Mouse (Mus musculus) intestine, postnatal 0 days (tissue): ENCODE measurements at regions not wholly inside any gene's neighbourhood (a gene's known extent, or its start where the extent isn't known, plus 50 kb on each side); places are given as distances from the start of the nearest gene placed in this dataset.
A peak's percentile ranks its signal among the peaks of the same experiment; 100 is the strongest.

ENCODE experiments used
- ATAC-seq: fragments of 200-750 bp; cut with Nextera tagmentation; 2 replicates; pipeline ENCODE4 v1.8.0; 2017; ENCODE audit warnings: mild to moderate bottlenecking, moderate TSS enrichment, moderate library complexity
- H3K27ac ChIP-seq: fragments of 300-500 bp; sonication (generic); 2 replicates; pipeline ENCODE4 v1.5.1; 2014; ENCODE audit warnings: mild to moderate bottlenecking, low read depth, low read length, moderate library complexity
- H3K27me3 ChIP-seq: fragments of 300-500 bp; sonication (generic); replicated peaks from 2 replicates; pipeline ENCODE4 v1.6.1; 2014; ENCODE audit warnings: low read length, mixed read lengths; ENCODE audit not compliant: control insufficient read depth, insufficient read depth
- H3K36me3 ChIP-seq: fragments of 300-500 bp; sonication (generic); 2 replicates; pipeline ENCODE4 v1.6.1; 2014; ENCODE audit warnings: mild to moderate bottlenecking, moderate library complexity; ENCODE audit not compliant: control insufficient read depth, insufficient read depth
- H3K4me1 ChIP-seq: fragments of 300-500 bp; sonication (generic); replicated peaks from 2 replicates; pipeline ENCODE4 v1.6.1; 2014; ENCODE audit warnings: antibody characterized with exemption, low read length, mixed read lengths; ENCODE audit not compliant: control insufficient read depth, insufficient read depth
- H3K4me2 ChIP-seq: fragments of 300-500 bp; sonication (generic); replicated peaks from 2 replicates; pipeline ENCODE4 v1.6.1; 2014; ENCODE audit warnings: low read depth, mild to moderate bottlenecking, moderate library complexity
- H3K4me3 ChIP-seq: fragments of 300-500 bp; sonication (generic); 2 replicates; pipeline ENCODE4 v1.5.1; 2014; ENCODE audit warnings: low read depth, low read length
- H3K9ac ChIP-seq: fragments of 300-500 bp; sonication (generic); 2 replicates; pipeline ENCODE4 v1.6.1; 2014; ENCODE audit warnings: mild to moderate bottlenecking, low read depth, low read length
- H3K9me3 ChIP-seq: fragments of 300-500 bp; sonication (generic); 2 replicates; pipeline ENCODE4 v1.6.1; 2016; ENCODE audit warnings: mixed run types; ENCODE audit not compliant: control insufficient read depth
- CTCF ChIP-seq: sonication (generic); IDR thresholded peaks from 2 replicates; pipeline ENCODE4 v1.5.1; 2016; ENCODE audit warnings: low read depth, mild to moderate bottlenecking, control low read depth, antibody characterized with exemption, moderate library complexity
- WGBS: fragments of 180-500 bp; shearing (Covaris S2); extraction: QIAGEN DNeasy Blood & Tissue Kit; methylation state at CpG from one replicate; pipeline ENCODE4 v1.1.7; 2014; 5-methylcytosine and 5-hydroxymethylcytosine counted together

DNA sequence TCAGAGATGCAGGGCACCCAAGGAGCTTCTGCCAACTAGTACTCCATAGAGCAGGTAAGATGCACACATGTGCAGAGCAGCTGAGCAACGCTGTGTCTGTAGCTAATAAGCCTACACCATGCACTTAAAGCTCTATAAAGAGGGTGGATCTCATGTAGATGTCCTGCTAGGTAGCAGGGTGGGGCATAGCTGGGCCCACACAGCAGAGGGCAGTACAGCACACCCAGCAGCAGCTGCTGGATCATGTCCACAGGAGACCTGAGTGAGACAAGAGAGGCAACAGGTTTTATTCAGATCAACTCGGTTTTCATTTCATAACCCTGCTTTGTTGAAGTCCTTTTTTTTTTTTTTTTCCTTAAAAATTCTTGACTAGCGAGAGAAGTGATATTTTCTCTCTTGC is 151.5 kb upstream of the Gm10181 start:
- H3K4me1 ChIP-seq = no peaks in the 10 kb centered on the region
- no peak overlapping the region for H3K9ac ChIP-seq
- WGBS = 62% methylated on average over 3 of the region's 3 CpGs
- no peaks in the 10 kb centered on the region for H3K27me3 ChIP-seq
- no peak overlapping the region for H3K4me2 ChIP-seq
- no peaks in the 10 kb centered on the region for H3K9me3 ChIP-seq
- TF ChIP-seq CTCF = peak; percentile 60
- no peak for ATAC-seq
- H3K4me3 ChIP-seq = no peak overlapping the region
- H3K27ac ChIP-seq = no peak overlapping the region
- no peaks in the 10 kb centered on the region for H3K36me3 ChIP-seq

DNA sequence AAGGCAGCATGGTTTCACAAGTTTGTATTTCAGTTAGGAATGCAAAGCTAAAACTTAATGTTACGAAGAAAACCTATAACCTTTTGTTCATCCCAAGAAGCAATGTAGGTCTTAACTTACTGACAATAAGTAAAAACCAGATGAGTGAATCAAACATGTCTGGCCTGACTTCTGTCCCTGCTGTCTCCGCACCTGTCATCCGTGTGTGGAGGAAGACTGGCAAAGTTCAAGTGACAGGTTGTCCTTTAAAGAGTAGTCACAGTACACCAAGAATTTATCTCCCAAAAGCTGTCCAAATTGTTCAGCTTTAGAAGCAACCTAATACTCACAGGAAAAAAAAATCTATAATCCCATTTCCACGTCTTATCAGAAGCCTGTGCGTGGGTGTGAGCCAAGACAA is 146.3 kb upstream of the Gm10181 start:
- no peak for ATAC-seq
- Histone ChIP-seq H3K4me1 (no peaks in the 10 kb centered on the region), H3K9me3 (no peaks in the 10 kb centered on the region), H3K4me2 (no peak overlapping the region), H3K36me3 (no peaks in the 10 kb centered on the region), H3K4me3 (no peak overlapping the region), H3K27ac (no peak overlapping the region), H3K9ac (no peak overlapping the region), H3K27me3 (no peaks in the 10 kb centered on the region)
- WGBS = 73% methylated on average over 5 of the region's 5 CpGs
- no peak for TF ChIP-seq CTCF

DNA sequence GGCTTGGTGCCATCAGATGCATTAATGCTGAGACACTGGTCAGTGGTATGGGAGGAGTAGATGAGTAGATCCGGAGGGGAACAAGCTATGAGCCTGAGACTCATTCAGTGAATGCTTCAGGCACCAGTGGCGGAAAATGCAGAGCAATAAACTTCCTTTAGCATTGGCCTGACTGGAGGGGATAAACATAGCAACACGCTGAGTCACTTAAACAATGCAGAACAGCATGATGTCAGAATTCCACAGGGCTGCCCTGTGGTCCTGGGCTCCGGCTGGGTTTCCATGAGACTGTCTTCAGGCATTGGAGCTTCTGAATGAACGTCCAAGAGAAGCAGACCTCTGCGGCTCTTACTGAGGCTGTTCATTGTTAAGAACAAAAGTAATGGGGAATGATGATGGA is 145.4 kb upstream of the Gm10181 start:
- Histone ChIP-seq H3K36me3 (no peaks in the 10 kb centered on the region), H3K27me3 (no peaks in the 10 kb centered on the region), H3K27ac (no peak overlapping the region), H3K4me2 (no peak overlapping the region), H3K4me1 (no peaks in the 10 kb centered on the region), H3K9me3 (no peaks in the 10 kb centered on the region), H3K4me3 (no peak overlapping the region), H3K9ac (no peak overlapping the region)
- WGBS = 28% methylated on average over 6 of the region's 6 CpGs
- no peak for TF ChIP-seq CTCF
- ATAC-seq = no peak

DNA sequence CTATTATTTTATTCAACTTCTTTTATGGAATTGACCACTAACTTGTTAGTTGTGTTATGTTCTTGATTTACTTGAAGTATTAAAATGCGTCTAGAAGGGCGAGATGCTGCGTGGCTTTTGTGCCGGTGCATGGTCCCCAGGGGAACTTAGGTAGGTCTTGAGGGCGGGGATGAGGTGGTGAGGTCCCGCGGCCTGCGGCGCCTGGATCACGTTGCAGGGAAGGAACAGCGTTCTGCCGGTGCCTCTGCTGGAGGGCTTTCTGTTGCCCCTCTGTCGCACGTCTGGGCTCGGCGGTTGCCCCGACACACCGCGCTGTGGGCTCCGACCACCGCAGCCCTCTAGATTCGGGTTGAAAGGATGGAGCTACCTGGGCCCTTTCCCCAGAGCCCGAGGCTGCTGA is 136.7 kb upstream of the Gm10181 start:
- no peaks in the 10 kb centered on the region for H3K36me3 ChIP-seq
- no peaks in the 10 kb centered on the region for H3K9me3 ChIP-seq
- ATAC-seq = no peak
- no peaks in the 10 kb centered on the region for H3K4me1 ChIP-seq
- H3K4me3 ChIP-seq = no peak overlapping the region
- H3K27ac ChIP-seq = no peak overlapping the region
- no peak overlapping the region for H3K4me2 ChIP-seq
- H3K27me3 ChIP-seq = no peaks in the 10 kb centered on the region
- no peak for TF ChIP-seq CTCF
- H3K9ac ChIP-seq = no peak overlapping the region
- WGBS = 36% methylated on average over 23 of the region's 23 CpGs

DNA sequence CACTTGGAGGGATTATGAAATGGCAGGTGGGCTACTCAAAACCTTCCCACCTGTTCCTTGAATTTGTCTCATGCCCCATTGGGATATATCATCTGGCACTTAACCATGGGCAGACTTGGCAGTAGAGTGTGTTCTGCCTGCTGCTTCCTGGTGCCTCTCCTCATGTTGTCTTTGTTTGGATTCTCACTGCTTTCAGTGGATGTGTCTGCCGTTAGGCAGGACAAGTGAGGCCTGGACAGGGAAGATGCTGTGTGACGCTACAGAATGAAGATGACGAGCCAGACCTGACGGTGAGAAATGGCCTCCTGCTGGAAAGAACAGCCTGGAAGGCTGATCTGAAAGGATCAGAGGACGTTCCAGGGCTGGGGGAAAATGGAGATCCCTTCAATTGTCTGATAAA is 133.6 kb upstream of the Gm10181 start:
- Histone ChIP-seq H3K4me1 (no peaks in the 10 kb centered on the region), H3K9me3 (no peaks in the 10 kb centered on the region), H3K9ac (no peak overlapping the region), H3K4me3 (no peak overlapping the region), H3K36me3 (no peaks in the 10 kb centered on the region), H3K27ac (no peak overlapping the region), H3K27me3 (no peaks in the 10 kb centered on the region), H3K4me2 (no peak overlapping the region)
- no peak for TF ChIP-seq CTCF
- 71% methylated on average over 5 of the region's 5 CpGs for WGBS
- ATAC-seq = no peak

DNA sequence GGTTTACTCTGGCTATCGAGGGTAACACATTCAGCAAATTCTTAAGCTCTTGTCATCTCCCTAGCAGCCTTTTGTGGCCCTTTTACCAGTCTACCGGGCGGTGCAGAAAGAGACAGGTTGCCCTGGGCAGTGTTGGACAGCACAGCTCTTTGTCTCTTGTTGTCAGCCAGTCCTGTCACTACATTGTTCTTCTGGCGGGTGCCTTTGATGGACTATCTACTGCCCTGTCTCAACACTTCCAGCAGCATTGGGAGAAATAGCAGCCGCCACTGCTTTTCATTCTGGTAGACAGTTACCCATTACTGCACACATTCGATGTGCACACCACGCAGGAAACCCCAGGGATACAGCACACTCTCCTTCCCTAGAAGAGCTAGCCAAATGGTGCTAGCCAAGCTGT is 132.7 kb upstream of the Gm10181 start:
- ATAC-seq = no peak
- Histone ChIP-seq H3K27me3 (no peaks in the 10 kb centered on the region), H3K27ac (no peak overlapping the region), H3K4me3 (no peak overlapping the region), H3K4me1 (no peaks in the 10 kb centered on the region), H3K36me3 (no peaks in the 10 kb centered on the region), H3K9ac (no peak overlapping the region), H3K4me2 (no peak overlapping the region), H3K9me3 (no peaks in the 10 kb centered on the region)
- no peak for TF ChIP-seq CTCF
- 58% methylated on average over 7 of the region's 7 CpGs for WGBS

DNA sequence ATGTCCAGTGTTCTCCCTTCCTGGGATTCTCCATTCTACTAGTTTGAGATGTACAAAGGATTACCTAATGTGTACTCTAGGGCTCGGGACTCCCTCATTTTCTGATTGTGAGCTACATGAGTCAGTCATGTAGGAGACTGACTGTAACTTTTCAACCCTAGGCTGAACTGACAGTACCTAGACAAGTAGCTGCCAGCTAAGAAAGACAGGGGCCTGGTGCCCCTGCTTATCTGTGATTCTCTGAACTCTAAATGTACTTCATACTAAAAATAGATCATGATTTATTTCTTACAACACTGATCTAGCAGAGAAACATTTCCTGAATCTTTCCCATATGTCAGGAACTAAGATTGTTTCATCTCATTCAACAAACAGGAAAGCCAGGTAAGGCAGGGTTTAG is 125.9 kb upstream of the Gm10181 start:
- no peak overlapping the region for H3K4me2 ChIP-seq
- no peak overlapping the region for H3K4me3 ChIP-seq
- WGBS = 52% methylated on average over 1 of the region's 1 CpGs
- TF ChIP-seq CTCF = no peak
- H3K9ac ChIP-seq = no peak overlapping the region
- ATAC-seq = no peak
- no peaks in the 10 kb centered on the region for H3K27me3 ChIP-seq
- H3K27ac ChIP-seq = no peak overlapping the region
- no peaks in the 10 kb centered on the region for H3K9me3 ChIP-seq
- H3K4me1 ChIP-seq = no peaks in the 10 kb centered on the region
- H3K36me3 ChIP-seq = no peaks in the 10 kb centered on the region
